Mouse (Mus musculus): ENCODE data around the gene Cd247. TPM values are rescaled to one million over a fixed set of nuclear protein-coding genes. Genes with fewer than 3 reads are reported as not detected.

Gene Cd247
- polyA plus RNA-seq, 1 experiment from 2014 or later = 1.5 TPM

- 16% methylated on average over 17 of the region's 17 CpGs for WGBS
- Histone ChIP-seq H3K4me3 (0 out of 2 replicates have a peak overlapping the region, but pooled peaks have one; percentile 1), H3K4me2 (replicated peaks) (peak overlapping the region; percentile 40), H3K27me3 (peaks cover 7% of the 10 kb centered on the region; the same call in 1 of the 2 replicates), H3K9me3 (replicated peaks) (no peaks in the 10 kb centered on the region), H3K36me3 (no peaks in the 10 kb centered on the region), H3K9ac (no peak overlapping the region), H3K27ac (peak overlapping the region; percentile 80), H3K4me1 (peaks cover 39% of the 10 kb centered on the region)
- peak; percentile 88 for ATAC-seq (ENCODE audit: low FRiP score)
These were observed 45.6 kb downstream of the Cd247 start for GRCm38 (mm10) chr1:165833910-165834632.

GRCm38 (mm10) chr1:165834633-165834975, 46.1 kb downstream of the Cd247 start:
- H3K9ac ChIP-seq = no peak overlapping the region
- ATAC-seq (ENCODE audit: low FRiP score) = no peak
- peaks cover 12% of the 10 kb centered on the region for H3K27me3 ChIP-seq
- no peaks in the 10 kb centered on the region for H3K9me3 ChIP-seq (replicated peaks)
- WGBS = 28% methylated on average over 12 of the region's 12 CpGs
- peak overlapping the region; percentile 40 for H3K4me2 ChIP-seq (replicated peaks)
- no peaks in the 10 kb centered on the region for H3K36me3 ChIP-seq
- 0 out of 2 replicates have a peak overlapping the region, but pooled peaks have one; percentile 1 for H3K4me3 ChIP-seq
- peaks cover 39% of the 10 kb centered on the region for H3K4me1 ChIP-seq
- peak overlapping the region; percentile 80 for H3K27ac ChIP-seq

GRCm38 (mm10) chr1:165836461-165836860, 48.0 kb downstream of the Cd247 start:
- no peak overlapping the region for H3K4me3 ChIP-seq
- H3K27ac ChIP-seq = peak overlapping the region; percentile 40; the same call in 1 of the 2 replicates
- no peak overlapping the region for H3K9ac ChIP-seq
- no peaks in the 10 kb centered on the region for H3K9me3 ChIP-seq (replicated peaks)
- H3K36me3 ChIP-seq = no peaks in the 10 kb centered on the region
- no peak for ATAC-seq (ENCODE audit: low FRiP score)
- WGBS = 28% methylated on average over 6 of the region's 6 CpGs
- H3K4me2 ChIP-seq (replicated peaks) = no peak overlapping the region
- peaks cover 48% of the 10 kb centered on the region for H3K4me1 ChIP-seq
- H3K27me3 ChIP-seq = peaks cover 18% of the 10 kb centered on the region

GRCm38 (mm10) chr1:165837546-165837945, 49.1 kb downstream of the Cd247 start:
- no peak for ATAC-seq (ENCODE audit: low FRiP score)
- Histone ChIP-seq H3K9ac (no peak overlapping the region), H3K27ac (peak overlapping the region; percentile 62), H3K27me3 (peaks cover 24% of the 10 kb centered on the region), H3K36me3 (no peaks in the 10 kb centered on the region), H3K9me3 (replicated peaks) (no peaks in the 10 kb centered on the region), H3K4me2 (replicated peaks) (no peak overlapping the region), H3K4me1 (peaks cover 48% of the 10 kb centered on the region), H3K4me3 (no peak overlapping the region)
- WGBS = 33% methylated on average over 8 of the region's 8 CpGs

GRCm38 (mm10) chr1:165839201-165839600, 50.7 kb downstream of the Cd247 start:
- H3K9me3 ChIP-seq (replicated peaks) = no peaks in the 10 kb centered on the region
- peaks cover 38% of the 10 kb centered on the region for H3K4me1 ChIP-seq
- WGBS = 75% methylated on average over 4 of the region's 4 CpGs
- H3K9ac ChIP-seq = no peak overlapping the region
- H3K4me3 ChIP-seq = no peak overlapping the region
- H3K36me3 ChIP-seq = no peaks in the 10 kb centered on the region
- no peak overlapping the region for H3K4me2 ChIP-seq (replicated peaks)
- peaks cover 39% of the 10 kb centered on the region for H3K27me3 ChIP-seq
- no peak overlapping the region for H3K27ac ChIP-seq
- no peak for ATAC-seq (ENCODE audit: low FRiP score)

- peaks cover 51% of the 10 kb centered on the region for H3K27me3 ChIP-seq
- peak overlapping the region; percentile 52 for H3K9ac ChIP-seq
- H3K36me3 ChIP-seq = no peaks in the 10 kb centered on the region
- ATAC-seq (ENCODE audit: low FRiP score) = peak; percentile 32; the same call in 1 of the 2 replicates
- no peaks in the 10 kb centered on the region for H3K9me3 ChIP-seq (replicated peaks)
- H3K4me3 ChIP-seq = peak overlapping the region; percentile 32
- H3K4me1 ChIP-seq = peaks cover 43% of the 10 kb centered on the region
- no peak overlapping the region for H3K27ac ChIP-seq
- WGBS = 8% methylated on average over 31 of the region's 31 CpGs
- peak overlapping the region; percentile 61 for H3K4me2 ChIP-seq (replicated peaks)
These were observed 52.2 kb downstream of the Cd247 start for GRCm38 (mm10) chr1:165840548-165841230.

GRCm38 (mm10) chr1:165842170-165842569, 53.7 kb downstream of the Cd247 start:
- no peaks in the 10 kb centered on the region for H3K9me3 ChIP-seq (replicated peaks)
- peaks cover 60% of the 10 kb centered on the region for H3K27me3 ChIP-seq
- 59% methylated on average over 7 of the region's 7 CpGs for whole genome bisulfite sequencing
- no peak for ATAC-seq (ENCODE audit: low FRiP score)
- H3K4me3 ChIP-seq = no peak overlapping the region
- no peaks in the 10 kb centered on the region for H3K36me3 ChIP-seq
- no peak overlapping the region for H3K9ac ChIP-seq
- H3K4me2 ChIP-seq (replicated peaks) = no peak overlapping the region
- peaks cover 32% of the 10 kb centered on the region for H3K4me1 ChIP-seq
- no peak overlapping the region for H3K27ac ChIP-seq

GRCm38 (mm10) chr1:165843586-165843985, 55.1 kb downstream of the Cd247 start:
- no peaks in the 10 kb centered on the region for H3K9me3 ChIP-seq (replicated peaks)
- WGBS = 67% methylated on average over 3 of the region's 3 CpGs
- no peak overlapping the region for H3K27ac ChIP-seq
- H3K4me1 ChIP-seq = peaks cover 23% of the 10 kb centered on the region
- H3K4me2 ChIP-seq (replicated peaks) = no peak overlapping the region
- peaks cover 65% of the 10 kb centered on the region for H3K27me3 ChIP-seq
- no peak overlapping the region for H3K9ac ChIP-seq
- no peak for ATAC-seq (ENCODE audit: low FRiP score)
- no peak overlapping the region for H3K4me3 ChIP-seq
- H3K36me3 ChIP-seq = no peaks in the 10 kb centered on the region

GRCm38 (mm10) chr1:165844466-165844951, 56.0 kb downstream of the Cd247 start:
- peaks cover 23% of the 10 kb centered on the region for H3K4me1 ChIP-seq
- peak overlapping the region; percentile 47 for H3K4me3 ChIP-seq
- H3K27me3 ChIP-seq = peaks cover 60% of the 10 kb centered on the region
- ATAC-seq (ENCODE audit: low FRiP score) = peak; percentile 63
- no peaks in the 10 kb centered on the region for H3K9me3 ChIP-seq (replicated peaks)
- H3K27ac ChIP-seq = no peak overlapping the region
- 2% methylated on average over 18 of the region's 20 CpGs for WGBS
- peak overlapping the region; percentile 67 for H3K9ac ChIP-seq
- no peaks in the 10 kb centered on the region for H3K36me3 ChIP-seq
- peak overlapping the region; percentile 100 for H3K4me2 ChIP-seq (replicated peaks)

GRCm38 (mm10) chr1:165844956-165845355, 56.5 kb downstream of the Cd247 start:
- H3K4me1 ChIP-seq = peaks cover 23% of the 10 kb centered on the region
- H3K36me3 ChIP-seq = no peaks in the 10 kb centered on the region
- WGBS = 0% methylated on average over 25 of the region's 26 CpGs
- ATAC-seq (ENCODE audit: low FRiP score) = peak; percentile 28
- H3K9ac ChIP-seq = peak overlapping the region; percentile 67
- peaks cover 57% of the 10 kb centered on the region for H3K27me3 ChIP-seq
- H3K9me3 ChIP-seq (replicated peaks) = no peaks in the 10 kb centered on the region
- no peak overlapping the region for H3K27ac ChIP-seq
- H3K4me2 ChIP-seq (replicated peaks) = peak overlapping the region; percentile 100
- H3K4me3 ChIP-seq = peak overlapping the region; percentile 47

- H3K27me3 ChIP-seq = peaks cover 58% of the 10 kb centered on the region
- peaks cover 23% of the 10 kb centered on the region for H3K4me1 ChIP-seq
- no peak for ATAC-seq (ENCODE audit: low FRiP score)
- H3K4me2 ChIP-seq (replicated peaks) = peak overlapping the region; percentile 100
- H3K4me3 ChIP-seq = peak overlapping the region; percentile 47
- no peak overlapping the region for H3K27ac ChIP-seq
- no peaks in the 10 kb centered on the region for H3K9me3 ChIP-seq (replicated peaks)
- peak overlapping the region; percentile 67; the same call in 1 of the 2 replicates for H3K9ac ChIP-seq
- 8% methylated on average over 14 of the region's 14 CpGs for WGBS
- no peaks in the 10 kb centered on the region for H3K36me3 ChIP-seq
These were observed 56.9 kb downstream of the Cd247 start for GRCm38 (mm10) chr1:165845366-165845765.

GRCm38 (mm10) chr1:165848417-165848816, 59.9 kb downstream of the Cd247 start:
- WGBS = 87% methylated on average over 8 of the region's 8 CpGs
- H3K4me2 ChIP-seq (replicated peaks) = no peak overlapping the region
- no peaks in the 10 kb centered on the region for H3K36me3 ChIP-seq
- ATAC-seq (ENCODE audit: low FRiP score) = no peak
- H3K27me3 ChIP-seq = peaks cover 67% of the 10 kb centered on the region
- peaks cover 24% of the 10 kb centered on the region for H3K4me1 ChIP-seq
- no peaks in the 10 kb centered on the region for H3K9me3 ChIP-seq (replicated peaks)
- H3K9ac ChIP-seq = no peak overlapping the region
- no peak overlapping the region for H3K27ac ChIP-seq
- no peak overlapping the region for H3K4me3 ChIP-seq

Data from hindbrain, embryonic 12.5 days (tissue).